Mouse (Mus musculus): Measurements from ENCODE around the gene Chuk. TPM values are rescaled to one million over a fixed set of nuclear protein-coding genes. Genes with fewer than 3 reads are reported as not detected.

Gene Chuk
- polyA plus RNA-seq, 1 experiment from 2014 or later, result 32.8 TPM

DNA sequence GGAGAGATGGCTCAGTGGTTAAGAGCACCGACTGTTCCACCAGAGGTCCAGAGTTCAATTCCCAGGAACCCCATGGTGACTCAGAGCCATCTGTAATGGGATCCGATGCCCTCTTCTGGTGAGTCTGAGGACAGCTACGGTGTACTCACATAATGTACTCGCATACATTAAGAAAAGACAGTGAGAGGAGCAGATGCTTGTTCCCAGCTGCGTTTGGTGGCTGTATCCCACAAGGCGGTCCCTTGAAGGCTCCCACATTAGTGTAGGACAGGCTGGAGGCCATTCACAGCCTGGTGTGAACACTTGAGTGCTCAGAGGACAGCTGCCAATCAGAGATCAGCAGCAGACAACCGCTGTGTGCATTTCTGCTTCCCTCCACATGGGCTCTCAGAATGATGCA, 4.4 kb upstream of the Chuk start:
- Histone ChIP-seq H3K4me1 (ENCODE audit: insufficient read depth, low read depth, low read length) (peaks cover 2% of the 10 kb centered on the region; the same call in 1 of the 2 replicates), H3K27ac (ENCODE audit: low read length) (no peak overlapping the region), H3K9ac (replicated peaks; ENCODE audit: low read depth) (no peak overlapping the region), H3K4me3 (ENCODE audit: low read depth, low read length) (no peak overlapping the region), H3K36me3 (ENCODE audit: insufficient read depth, low read length) (peaks cover 5% of the 10 kb centered on the region; the same call in 1 of the 2 replicates), H3K9me3 (ENCODE audit: low read length) (no peaks in the 10 kb centered on the region), H3K4me2 (replicated peaks; ENCODE audit: low read depth, low read length) (no peak overlapping the region), H3K27me3 (replicated peaks; ENCODE audit: insufficient read depth, low read length) (no peaks in the 10 kb centered on the region)
- ATAC-seq (no peak), DNase-seq (ENCODE audit: low spot score) (peak; percentile 20)
- TF ChIP-seq CTCF (IDR thresholded peaks at IDR 0.05), result peak; percentile 50
- TF ChIP-seq EP300 (IDR thresholded peaks at IDR 0.05), result no peak
- WGBS, result 68% methylated on average over 7 of the region's 7 CpGs

DNA sequence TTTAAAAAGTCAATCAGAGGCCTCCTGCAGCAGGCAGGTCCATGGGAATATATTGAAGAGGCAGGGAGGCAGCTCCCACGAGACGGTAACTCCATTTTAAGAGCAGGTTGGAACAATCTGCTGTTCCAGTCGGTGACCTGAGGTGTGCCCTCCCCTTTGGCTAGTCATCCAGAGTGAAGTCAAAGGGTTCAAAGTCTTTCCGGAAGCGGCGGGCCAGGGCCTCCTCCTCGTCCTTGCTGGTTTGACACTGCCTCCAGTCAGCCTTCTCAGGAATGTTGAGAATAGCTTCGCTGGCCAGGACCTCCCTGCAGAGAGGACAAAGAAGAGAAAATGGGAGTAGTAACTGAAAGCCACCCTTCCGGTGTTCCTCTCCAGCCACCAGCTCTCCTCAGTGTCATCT, 3.1 kb upstream of the Chuk start:
- H3K27me3 ChIP-seq (replicated peaks; ENCODE audit: insufficient read depth, low read length), result no peaks in the 10 kb centered on the region
- WGBS, result 82% methylated on average over 9 of the region's 9 CpGs
- no peak for ATAC-seq
- peaks cover 5% of the 10 kb centered on the region; the same call in 1 of the 2 replicates for H3K36me3 ChIP-seq (ENCODE audit: insufficient read depth, low read length)
- no peak overlapping the region for H3K27ac ChIP-seq (ENCODE audit: low read length)
- no peak overlapping the region for H3K9ac ChIP-seq (replicated peaks; ENCODE audit: low read depth)
- TF ChIP-seq CTCF (IDR thresholded peaks at IDR 0.05), result no peak
- TF ChIP-seq EP300 (IDR thresholded peaks at IDR 0.05), result no peak
- no peak overlapping the region for H3K4me2 ChIP-seq (replicated peaks; ENCODE audit: low read depth, low read length)
- peaks cover 8% of the 10 kb centered on the region; the same call in 1 of the 2 replicates for H3K4me1 ChIP-seq (ENCODE audit: insufficient read depth, low read depth, low read length)
- DNase-seq (ENCODE audit: low spot score), result no peak
- H3K9me3 ChIP-seq (ENCODE audit: low read length), result no peaks in the 10 kb centered on the region
- no peak overlapping the region for H3K4me3 ChIP-seq (ENCODE audit: low read depth, low read length)

DNA sequence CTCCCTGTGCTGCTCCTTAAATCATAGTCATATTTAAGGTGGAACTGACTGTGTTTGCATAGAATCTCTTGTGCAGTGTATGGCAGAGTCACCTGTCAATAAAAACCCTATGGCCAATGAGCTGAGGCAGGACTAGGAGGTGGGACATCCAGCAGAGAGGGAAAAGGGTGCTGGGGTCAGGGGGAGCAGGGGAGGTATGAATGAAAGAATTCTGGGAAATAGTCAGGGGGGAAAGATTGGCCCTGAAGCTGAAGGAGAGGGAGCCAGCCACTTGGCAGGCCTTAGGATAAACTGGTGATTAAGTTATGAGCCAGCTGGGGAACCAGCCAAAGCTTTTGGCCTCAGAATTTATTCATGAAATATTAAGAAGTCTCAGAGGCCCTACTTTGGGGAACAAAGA, 1.7 kb upstream of the Chuk start:
- no peak for TF ChIP-seq CTCF (IDR thresholded peaks at IDR 0.05)
- H3K4me1 ChIP-seq (ENCODE audit: insufficient read depth, low read depth, low read length), result peaks cover 8% of the 10 kb centered on the region; the same call in 1 of the 2 replicates
- no peak overlapping the region for H3K9ac ChIP-seq (replicated peaks; ENCODE audit: low read depth)
- H3K4me3 ChIP-seq (ENCODE audit: low read depth, low read length), result no peak overlapping the region
- no peak overlapping the region for H3K27ac ChIP-seq (ENCODE audit: low read length)
- DNase-seq (ENCODE audit: low spot score) (peak; percentile 54), ATAC-seq (no peak; the same call in 1 of the 2 replicates)
- H3K4me2 ChIP-seq (replicated peaks; ENCODE audit: low read depth, low read length), result no peak overlapping the region
- no peaks in the 10 kb centered on the region for H3K9me3 ChIP-seq (ENCODE audit: low read length)
- peaks cover 3% of the 10 kb centered on the region; the same call in 1 of the 2 replicates for H3K36me3 ChIP-seq (ENCODE audit: insufficient read depth, low read length)
- no peaks in the 10 kb centered on the region for H3K27me3 ChIP-seq (replicated peaks; ENCODE audit: insufficient read depth, low read length)

DNA sequence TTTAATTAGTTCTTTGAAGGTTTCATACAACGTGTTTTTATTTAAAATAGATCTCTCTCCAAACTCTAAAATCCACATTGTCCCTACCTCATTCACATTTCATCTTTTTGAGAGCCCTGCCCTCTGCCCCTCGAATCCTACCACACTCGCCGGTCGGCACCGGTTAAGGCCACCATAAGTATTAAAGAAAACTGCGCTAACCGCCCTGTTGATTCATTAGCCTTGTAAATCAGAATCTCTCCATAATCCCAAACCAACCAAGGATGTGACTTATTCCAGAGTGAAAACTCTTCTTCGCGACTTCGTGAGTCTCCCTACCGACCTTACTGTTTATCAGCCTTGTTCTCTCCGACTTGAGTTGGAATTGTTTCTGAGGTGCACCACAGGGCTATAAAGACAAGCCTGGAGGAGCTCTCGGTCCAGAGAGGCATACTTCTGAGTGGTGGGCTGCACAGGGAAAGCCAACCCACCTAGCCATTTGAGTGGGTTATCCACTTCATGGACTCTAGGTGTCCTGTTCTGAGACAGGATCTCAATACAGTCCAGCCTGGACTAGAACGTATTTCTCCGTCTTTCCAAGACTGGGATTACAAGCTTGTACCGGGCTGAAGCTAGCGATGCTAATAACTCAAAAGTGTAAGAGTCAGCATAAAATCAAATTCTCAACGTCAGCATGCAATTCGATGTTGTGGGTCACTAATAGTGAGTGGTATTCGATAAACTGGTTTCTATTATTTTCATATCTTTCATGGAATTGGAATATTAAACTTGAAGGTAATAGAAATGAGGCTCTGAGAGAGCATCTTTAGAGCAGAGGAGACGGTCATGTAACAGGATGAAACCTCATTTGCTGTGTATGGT, 611 bp upstream of the Chuk start:
- H3K9me3 ChIP-seq (ENCODE audit: low read length), result no peaks in the 10 kb centered on the region
- H3K4me2 ChIP-seq (replicated peaks; ENCODE audit: low read depth, low read length), result peak overlapping the region; percentile 85
- no peak for TF ChIP-seq CTCF (IDR thresholded peaks at IDR 0.05)
- TF ChIP-seq EP300 (IDR thresholded peaks at IDR 0.05), result no peak
- WGBS, result 29% methylated on average over 22 of the region's 22 CpGs
- peaks cover 10% of the 10 kb centered on the region; the same call in 1 of the 2 replicates for H3K4me1 ChIP-seq (ENCODE audit: insufficient read depth, low read depth, low read length)
- H3K27ac ChIP-seq (ENCODE audit: low read length), result no peak overlapping the region
- no peaks in the 10 kb centered on the region for H3K27me3 ChIP-seq (replicated peaks; ENCODE audit: insufficient read depth, low read length)
- ATAC-seq (peak; percentile 26), DNase-seq (ENCODE audit: low spot score) (no peak)
- peak overlapping the region; percentile 97 for H3K9ac ChIP-seq (replicated peaks; ENCODE audit: low read depth)
- H3K4me3 ChIP-seq (ENCODE audit: low read depth, low read length), result peak overlapping the region; percentile 92
- no peaks in the 10 kb centered on the region for H3K36me3 ChIP-seq (ENCODE audit: insufficient read depth, low read length)

DNA sequence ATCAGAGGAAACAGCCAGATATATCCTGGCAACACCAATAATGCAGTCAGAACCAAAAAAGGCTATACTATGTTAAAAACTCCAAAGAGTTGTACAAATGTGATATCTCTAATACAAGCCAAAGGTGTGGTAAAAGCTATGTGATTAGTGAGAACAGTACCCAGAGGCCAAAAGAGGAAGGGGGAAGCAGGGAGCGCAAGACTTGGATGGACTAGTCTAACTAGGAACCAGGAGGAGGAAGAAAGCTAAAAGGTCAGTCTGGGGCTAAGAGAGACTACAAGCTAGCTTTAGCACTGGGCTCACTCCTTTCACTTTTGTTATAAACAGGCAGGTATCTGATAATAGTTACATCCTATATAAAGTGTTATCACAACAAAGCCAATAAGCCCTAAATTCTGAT, 2.9 kb downstream of the Chuk start:
- TF ChIP-seq EP300 (IDR thresholded peaks at IDR 0.05), result no peak
- TF ChIP-seq CTCF (IDR thresholded peaks at IDR 0.05), result no peak
- Histone ChIP-seq H3K27ac (ENCODE audit: low read length) (no peak overlapping the region), H3K27me3 (replicated peaks; ENCODE audit: insufficient read depth, low read length) (no peaks in the 10 kb centered on the region), H3K9me3 (ENCODE audit: low read length) (no peaks in the 10 kb centered on the region), H3K4me3 (ENCODE audit: low read depth, low read length) (no peak overlapping the region), H3K4me2 (replicated peaks; ENCODE audit: low read depth, low read length) (no peak overlapping the region), H3K36me3 (ENCODE audit: insufficient read depth, low read length) (no peaks in the 10 kb centered on the region; the same call in 1 of the 2 replicates), H3K9ac (replicated peaks; ENCODE audit: low read depth) (no peak overlapping the region), H3K4me1 (ENCODE audit: insufficient read depth, low read depth, low read length) (peaks cover 10% of the 10 kb centered on the region; the same call in 1 of the 2 replicates)
- WGBS, result 92% methylated on average over 1 of the region's 1 CpGs
- no peak for DNase-seq (ENCODE audit: low spot score)
- no peak for ATAC-seq

DNA sequence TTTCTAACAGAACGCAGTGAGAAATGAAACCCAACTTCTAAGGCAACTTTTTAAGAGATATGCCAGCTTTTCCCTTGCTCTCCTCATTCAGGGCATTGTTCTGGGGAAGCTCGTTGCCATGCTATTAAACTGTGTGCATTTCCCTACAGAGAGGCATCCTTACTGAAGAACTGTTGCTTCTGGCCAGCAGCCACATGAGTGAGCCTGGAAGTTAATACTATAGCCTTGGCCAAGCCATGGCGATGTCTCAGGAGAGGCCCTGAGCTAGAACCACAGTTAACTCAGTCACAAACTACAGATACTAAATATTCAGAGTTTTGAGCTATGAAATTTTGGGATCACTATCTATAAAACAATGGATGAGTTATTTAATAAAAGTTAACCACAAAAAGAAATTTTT, 4.3 kb downstream of the Chuk start:
- H3K9ac ChIP-seq (replicated peaks; ENCODE audit: low read depth), result no peak overlapping the region
- peaks cover 10% of the 10 kb centered on the region; the same call in 1 of the 2 replicates for H3K4me1 ChIP-seq (ENCODE audit: insufficient read depth, low read depth, low read length)
- 67% methylated on average over 3 of the region's 3 CpGs for WGBS
- no peak for TF ChIP-seq CTCF (IDR thresholded peaks at IDR 0.05)
- TF ChIP-seq EP300 (IDR thresholded peaks at IDR 0.05), result no peak
- H3K27ac ChIP-seq (ENCODE audit: low read length), result no peak overlapping the region
- H3K4me2 ChIP-seq (replicated peaks; ENCODE audit: low read depth, low read length), result no peak overlapping the region
- ATAC-seq, result no peak
- H3K4me3 ChIP-seq (ENCODE audit: low read depth, low read length), result no peak overlapping the region
- DNase-seq (ENCODE audit: low spot score), result no peak
- no peaks in the 10 kb centered on the region for H3K27me3 ChIP-seq (replicated peaks; ENCODE audit: insufficient read depth, low read length)
- peaks cover 6% of the 10 kb centered on the region; the same call in 1 of the 2 replicates for H3K36me3 ChIP-seq (ENCODE audit: insufficient read depth, low read length)
- no peaks in the 10 kb centered on the region for H3K9me3 ChIP-seq (ENCODE audit: low read length)
